Mouse (Mus musculus): ENCODE results near the gene Lrrc8d. TPM values are rescaled to one million over a fixed set of nuclear protein-coding genes. Genes with fewer than 3 reads are reported as not detected.

Lrrc8d gene
- polyA plus RNA-seq, 1 experiment from 2014 or later, result 37.6 TPM

- Histone ChIP-seq H3K4me2 (no peak overlapping the region), H3K4me1 (replicated peaks) (0 out of 2 replicates have a peak, but pooled peaks cover 3% of the 10 kb centered on the region), H3K9me3 (no peaks in the 10 kb centered on the region), H3K27me3 (no peaks in the 10 kb centered on the region), H3K4me3 (no peak overlapping the region), H3K27ac (replicated peaks) (no peak overlapping the region), H3K9ac (no peak overlapping the region), H3K36me3 (no peaks in the 10 kb centered on the region)
- 78% methylated on average over 3 of the region's 3 CpGs for WGBS
- no peak for ATAC-seq (ENCODE audit: low read depth)
Observed at GRCm38 (mm10) chr5:105833923-105834322, 134.2 kb downstream of the Lrrc8d start.

- H3K4me2 ChIP-seq, result no peak overlapping the region
- no peak for ATAC-seq (ENCODE audit: low read depth)
- 79% methylated on average over 9 of the region's 9 CpGs for WGBS
Observed at GRCm38 (mm10) chr5:105836006-105836405, 136.2 kb downstream of the Lrrc8d start.

DNA sequence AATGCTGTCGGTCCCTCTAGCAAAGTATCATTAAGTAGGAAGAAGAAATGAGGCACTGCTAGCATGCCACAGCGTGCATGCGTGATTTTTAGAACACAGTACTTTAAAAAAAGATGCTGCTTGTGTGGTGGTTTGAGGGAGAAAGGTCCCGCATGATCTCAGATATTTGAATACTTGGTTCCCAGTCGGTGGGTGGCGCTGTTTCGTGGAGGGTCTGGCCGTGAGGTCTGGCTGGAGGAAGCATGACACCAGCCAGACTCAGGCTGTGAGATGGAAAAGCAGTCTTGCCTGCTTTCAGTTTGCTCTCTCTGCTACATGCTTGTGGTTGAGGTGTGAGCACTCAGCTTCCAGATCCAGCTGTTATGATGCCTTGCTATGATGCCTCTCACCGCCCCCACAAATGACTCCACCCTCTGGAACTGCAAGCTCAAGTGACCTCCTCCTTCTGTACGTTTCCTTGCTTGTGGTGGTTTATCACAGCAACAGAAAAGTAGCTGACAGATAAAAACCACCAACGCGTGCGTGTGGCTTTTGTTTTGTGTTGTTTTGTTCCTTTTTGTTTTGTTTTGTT lies 140.1 kb downstream of the Lrrc8d start:
- Histone ChIP-seq H3K4me1 (replicated peaks) (0 out of 2 replicates have a peak, but pooled peaks cover 3% of the 10 kb centered on the region), H3K9me3 (no peaks in the 10 kb centered on the region), H3K36me3 (no peaks in the 10 kb centered on the region), H3K4me3 (no peak overlapping the region), H3K27ac (replicated peaks) (no peak overlapping the region), H3K9ac (no peak overlapping the region), H3K27me3 (no peaks in the 10 kb centered on the region), H3K4me2 (no peak overlapping the region)
- WGBS, result 74% methylated on average over 13 of the region's 13 CpGs
- no peak for ATAC-seq (ENCODE audit: low read depth)

More at GRCm38 (mm10) chr5:105836006-105836405, 136.2 kb downstream of the Lrrc8d start:
- H3K36me3 ChIP-seq, result no peaks in the 10 kb centered on the region
- H3K4me1 ChIP-seq (replicated peaks), result 0 out of 2 replicates have a peak, but pooled peaks cover 3% of the 10 kb centered on the region
- H3K27ac ChIP-seq (replicated peaks), result no peak overlapping the region
- no peak overlapping the region for H3K4me3 ChIP-seq
- no peaks in the 10 kb centered on the region for H3K27me3 ChIP-seq
- H3K9me3 ChIP-seq, result no peaks in the 10 kb centered on the region
- H3K9ac ChIP-seq, result no peak overlapping the region

GRCm38 (mm10) chr5:105844044-105844753 lies 144.4 kb downstream of the Lrrc8d start:
- Histone ChIP-seq H3K9me3 (no peaks in the 10 kb centered on the region), H3K4me1 (replicated peaks) (peaks cover 10% of the 10 kb centered on the region; the same call in 1 of the 2 replicates), H3K4me2 (no peak overlapping the region), H3K9ac (no peak overlapping the region), H3K4me3 (no peak overlapping the region), H3K36me3 (no peaks in the 10 kb centered on the region), H3K27me3 (no peaks in the 10 kb centered on the region), H3K27ac (replicated peaks) (no peak overlapping the region)
- ATAC-seq (ENCODE audit: low read depth), result no peak
- WGBS, result 85% methylated on average over 10 of the region's 10 CpGs

- Histone ChIP-seq H3K9ac (no peak overlapping the region), H3K9me3 (no peaks in the 10 kb centered on the region), H3K4me2 (no peak overlapping the region), H3K4me1 (replicated peaks) (peaks cover 19% of the 10 kb centered on the region; the same call in 1 of the 2 replicates), H3K4me3 (no peak overlapping the region), H3K36me3 (no peaks in the 10 kb centered on the region), H3K27me3 (no peaks in the 10 kb centered on the region), H3K27ac (replicated peaks) (no peak overlapping the region)
- ATAC-seq (ENCODE audit: low read depth), result no peak
- 90% methylated on average over 2 of the region's 2 CpGs for WGBS
Observed at GRCm38 (mm10) chr5:105845041-105845440, 145.3 kb downstream of the Lrrc8d start.

- Histone ChIP-seq H3K4me1 (replicated peaks) (peaks cover 19% of the 10 kb centered on the region; the same call in 1 of the 2 replicates), H3K9me3 (no peaks in the 10 kb centered on the region), H3K4me3 (no peak overlapping the region), H3K27ac (replicated peaks) (no peak overlapping the region), H3K9ac (no peak overlapping the region), H3K4me2 (no peak overlapping the region), H3K27me3 (no peaks in the 10 kb centered on the region), H3K36me3 (no peaks in the 10 kb centered on the region)
- WGBS, result 80% methylated on average over 8 of the region's 8 CpGs
- ATAC-seq (ENCODE audit: low read depth), result no peak
Observed at GRCm38 (mm10) chr5:105847726-105848125, 148.0 kb downstream of the Lrrc8d start.

DNA sequence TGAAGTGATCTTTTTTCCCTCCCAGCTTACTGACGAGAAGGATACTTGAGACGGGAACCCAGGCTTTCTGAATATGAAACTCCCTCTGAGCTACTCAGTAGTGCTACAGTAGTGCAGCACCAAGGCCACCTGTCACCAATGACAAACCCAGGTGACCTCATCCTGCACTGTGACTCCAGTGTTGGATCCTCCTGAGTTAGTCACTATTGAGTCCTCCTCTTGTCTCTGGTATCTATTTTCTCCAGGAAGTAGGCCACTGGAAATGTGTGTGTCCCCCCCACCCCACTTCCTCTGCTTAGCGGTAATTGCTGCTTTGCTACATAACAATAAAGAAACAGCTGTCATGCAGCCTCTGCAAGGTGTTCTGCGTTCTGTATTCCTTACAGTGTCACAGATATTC lies 149.5 kb downstream of the Lrrc8d start:
- H3K9me3 ChIP-seq, result no peaks in the 10 kb centered on the region
- no peak overlapping the region for H3K9ac ChIP-seq
- H3K27ac ChIP-seq (replicated peaks), result no peak overlapping the region
- no peaks in the 10 kb centered on the region for H3K36me3 ChIP-seq
- 79% methylated on average over 4 of the region's 4 CpGs for WGBS
- no peak for ATAC-seq (ENCODE audit: low read depth)
- no peaks in the 10 kb centered on the region for H3K27me3 ChIP-seq
- no peak overlapping the region for H3K4me3 ChIP-seq
- H3K4me1 ChIP-seq (replicated peaks), result peaks cover 19% of the 10 kb centered on the region; the same call in 1 of the 2 replicates
- no peak overlapping the region for H3K4me2 ChIP-seq

GRCm38 (mm10) chr5:105849643-105850042 lies 149.9 kb downstream of the Lrrc8d start:
- WGBS, result 69% methylated on average over 3 of the region's 3 CpGs
- no peak overlapping the region for H3K4me3 ChIP-seq
- no peaks in the 10 kb centered on the region for H3K9me3 ChIP-seq
- no peaks in the 10 kb centered on the region for H3K27me3 ChIP-seq
- H3K27ac ChIP-seq (replicated peaks), result no peak overlapping the region
- no peak for ATAC-seq (ENCODE audit: low read depth)
- H3K9ac ChIP-seq, result no peak overlapping the region
- no peak overlapping the region for H3K4me2 ChIP-seq
- peaks cover 19% of the 10 kb centered on the region; the same call in 1 of the 2 replicates for H3K4me1 ChIP-seq (replicated peaks)
- H3K36me3 ChIP-seq, result no peaks in the 10 kb centered on the region

DNA sequence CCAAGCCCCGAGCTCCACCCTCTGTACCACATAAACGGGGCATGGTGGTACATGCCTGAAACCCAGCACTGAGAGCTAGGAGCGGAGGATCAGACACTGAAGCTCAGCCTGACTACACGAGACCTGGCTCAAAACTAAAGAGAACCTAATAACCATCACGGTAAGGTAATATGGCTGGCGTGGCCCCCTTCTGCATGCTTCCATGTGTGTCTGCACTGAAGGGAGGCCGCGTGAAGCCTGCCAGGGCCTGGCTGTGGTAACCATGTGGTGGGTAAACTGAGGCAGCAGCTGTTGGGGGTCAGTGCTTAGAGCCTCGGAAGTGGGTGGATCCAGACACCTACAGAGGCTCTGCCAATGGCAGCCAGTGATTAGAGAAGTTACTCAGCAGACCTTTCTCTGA lies 153.5 kb downstream of the Lrrc8d start:
- Histone ChIP-seq H3K9ac (no peak overlapping the region), H3K9me3 (no peaks in the 10 kb centered on the region), H3K4me3 (no peak overlapping the region), H3K27ac (replicated peaks) (no peak overlapping the region), H3K36me3 (no peaks in the 10 kb centered on the region), H3K27me3 (no peaks in the 10 kb centered on the region), H3K4me2 (no peak overlapping the region), H3K4me1 (replicated peaks) (peaks cover 14% of the 10 kb centered on the region; the same call in 1 of the 2 replicates)
- 89% methylated on average over 9 of the region's 9 CpGs for WGBS
- no peak for ATAC-seq (ENCODE audit: low read depth)

- ATAC-seq (ENCODE audit: low read depth), result no peak
- H3K36me3 ChIP-seq, result no peaks in the 10 kb centered on the region
- no peak overlapping the region for H3K27ac ChIP-seq (replicated peaks)
- H3K4me2 ChIP-seq, result no peak overlapping the region
- H3K4me1 ChIP-seq (replicated peaks), result no peaks in the 10 kb centered on the region
- no peaks in the 10 kb centered on the region for H3K9me3 ChIP-seq
- 91% methylated on average over 5 of the region's 5 CpGs for WGBS
- H3K27me3 ChIP-seq, result no peaks in the 10 kb centered on the region
- H3K4me3 ChIP-seq, result no peak overlapping the region
- no peak overlapping the region for H3K9ac ChIP-seq
Observed at GRCm38 (mm10) chr5:105857486-105857885, 157.7 kb downstream of the Lrrc8d start.

DNA sequence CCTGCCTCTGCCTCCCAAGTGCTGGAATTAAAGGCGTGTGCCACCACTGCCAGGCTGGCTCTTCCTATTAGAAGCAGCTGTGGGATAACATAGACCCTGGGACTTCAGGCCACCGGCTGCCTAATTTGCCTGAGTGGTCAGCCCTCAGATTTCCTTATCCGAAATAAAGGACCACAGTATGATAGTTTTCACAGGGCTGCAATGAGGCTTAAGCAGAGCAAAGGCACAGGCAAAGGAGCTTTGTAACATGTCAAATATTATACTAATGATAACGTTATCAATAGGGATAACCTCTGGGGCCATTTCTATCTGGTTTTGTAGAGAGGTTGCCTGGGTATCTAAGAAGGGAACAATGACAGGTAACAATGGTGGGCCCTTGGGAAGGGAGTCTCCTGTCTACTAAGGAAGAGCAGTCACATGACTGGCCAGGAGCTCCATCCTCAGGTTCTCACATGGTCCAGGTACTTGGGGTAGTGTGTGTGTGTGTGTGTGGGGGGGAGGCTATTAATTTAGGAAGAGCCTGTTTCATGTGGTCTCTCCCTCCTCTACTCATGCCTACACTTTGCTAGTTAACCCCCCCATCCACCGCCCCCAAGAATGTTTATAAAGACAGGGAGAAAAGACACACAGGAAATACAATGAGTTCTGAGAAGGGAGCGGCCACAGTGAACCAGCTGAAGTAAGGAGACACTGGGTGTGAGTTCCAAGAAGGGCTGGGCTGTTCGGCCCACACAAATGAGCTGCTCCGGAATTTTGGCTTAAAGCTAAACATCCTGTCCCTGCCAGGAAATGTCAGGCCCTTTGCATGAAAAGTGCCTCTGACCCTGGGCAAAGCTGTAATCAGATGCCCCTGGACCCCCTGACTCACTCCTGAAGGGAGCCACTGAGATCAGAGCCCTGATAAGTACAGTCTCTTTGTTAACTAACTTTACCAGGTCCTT lies 159.3 kb downstream of the Lrrc8d start:
- Histone ChIP-seq H3K36me3 (no peaks in the 10 kb centered on the region), H3K4me1 (replicated peaks) (no peaks in the 10 kb centered on the region), H3K9ac (no peak overlapping the region), H3K27ac (replicated peaks) (no peak overlapping the region), H3K9me3 (no peaks in the 10 kb centered on the region), H3K4me3 (no peak overlapping the region), H3K27me3 (no peaks in the 10 kb centered on the region), H3K4me2 (no peak overlapping the region)
- 78% methylated on average over 8 of the region's 8 CpGs for WGBS
- no peak for ATAC-seq (ENCODE audit: low read depth)

All from neural tube, embryonic 13.5 days (tissue).